ENCODE assay signal across 8 mouse cellular contexts in the genomic region with DNA sequence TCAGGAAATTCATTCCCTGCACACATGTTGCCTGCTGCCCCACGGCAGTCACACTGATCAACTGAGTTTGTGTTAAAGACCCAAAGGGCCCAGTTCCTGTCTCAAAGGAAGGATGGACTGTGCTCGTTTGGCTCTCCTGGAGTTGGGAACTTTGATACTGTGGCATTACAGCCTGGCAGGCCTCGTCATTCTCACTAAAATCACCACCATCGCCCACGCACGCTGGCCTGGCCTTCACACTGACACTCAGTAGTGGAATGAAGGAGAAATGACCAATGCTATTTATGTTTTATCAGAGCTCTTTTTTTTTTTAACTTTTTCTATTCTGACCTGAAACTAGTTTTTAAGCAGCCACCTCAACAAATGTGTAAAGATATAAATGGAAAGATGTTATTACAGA.
"Had no signal": no experiment of that assay in that cellular context is flagged by ENCODE, and none has a peak within 500 bp of the region (broad histone marks: within the 10 kb centered on the region; RNA-seq: fewer than 3 reads in every experiment).

No protein-coding gene starts in this region.

- DNase-seq: kidney, postnatal 25 days; layer of hippocampus, adult 9-11 months; liver; lung, adult 18-20 months; lung, postnatal 10 days; lung, postnatal 36 days; thymus, adult 18-20 months; thymus, postnatal 36 days had no signal
